Mouse (Mus musculus) c-Kit-positive CD71-positive TER-119-positive erythroid progenitor cells, embryonic 14.5 days (primary cell): ENCODE measurements around the gene Gnai2.

ENCODE experiments used
- DNase-seq: peaks from one replicate; pipeline ENCODE4 v3.0.0-alpha.2; 2013; ENCODE audit warnings: low spot score

Gnai2 gene

GRCm38 (mm10) chr9:107630576-107630975 is 4.6 kb downstream of the Gnai2 start:
- DNase-seq: no peak

DNA sequence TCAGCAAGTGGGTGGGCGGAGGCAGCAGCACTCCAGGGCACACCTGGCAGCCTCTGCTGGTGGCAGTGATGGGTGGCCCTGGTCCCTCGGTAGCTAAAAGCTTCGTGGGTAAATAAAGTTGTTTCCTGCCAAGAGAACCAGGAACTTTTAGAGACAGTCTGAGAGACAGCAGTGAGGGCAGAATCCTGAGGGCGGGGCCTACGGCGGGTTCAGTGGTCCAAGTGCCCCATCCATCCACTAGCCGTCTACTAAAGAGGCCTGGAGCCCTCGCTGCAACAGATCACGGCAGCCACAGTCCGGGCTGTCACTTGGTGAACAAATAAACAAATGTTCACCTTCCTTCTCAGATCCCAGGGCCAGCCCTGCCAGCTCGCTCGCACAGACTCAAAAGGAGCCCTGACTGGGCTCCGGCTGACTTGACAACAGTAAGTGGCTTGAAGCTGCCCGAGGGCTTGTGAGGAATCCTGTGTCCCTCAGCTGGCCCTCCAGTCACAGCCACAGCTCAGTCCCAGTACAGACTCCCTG is 5.2 kb downstream of the Gnai2 start:
- no peak for DNase-seq

GRCm38 (mm10) chr9:107629411-107629730 is 5.8 kb downstream of the Gnai2 start:
- no peak for DNase-seq

DNA sequence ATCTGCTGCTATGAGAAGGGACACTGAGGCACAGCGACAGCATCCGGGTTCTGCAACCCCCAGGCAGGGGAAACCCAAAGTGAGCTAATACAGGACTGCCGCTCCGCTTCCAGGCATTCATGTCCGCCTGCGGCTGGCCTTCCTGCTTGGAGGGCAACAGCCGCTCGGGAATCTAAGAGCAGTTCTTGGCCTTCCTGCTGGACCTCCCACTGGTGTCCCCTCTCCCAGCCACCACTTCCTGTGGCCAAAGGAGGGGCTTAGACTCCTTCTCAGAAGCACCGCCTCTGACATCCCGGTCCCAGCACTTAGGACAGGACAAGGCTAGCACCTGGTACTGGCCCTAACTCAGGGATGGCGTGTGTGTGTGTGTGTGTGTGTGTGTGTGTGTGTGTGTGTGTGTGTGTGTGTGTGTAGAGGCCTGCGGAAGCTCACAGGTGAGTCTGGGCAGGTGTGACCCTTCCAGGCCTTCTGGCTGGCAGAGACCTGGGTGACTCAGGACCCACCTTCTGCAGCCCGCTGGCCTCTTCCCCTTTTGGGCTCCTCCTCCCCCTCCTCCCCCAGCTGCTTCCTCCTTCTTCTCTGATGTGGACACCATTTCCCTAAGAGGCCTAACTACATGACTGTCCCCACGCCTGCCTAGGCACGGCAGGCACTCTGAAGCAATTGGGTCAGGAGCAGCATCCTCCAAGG is 6.3 kb downstream of the Gnai2 start:
- DNase-seq: no peak

DNA sequence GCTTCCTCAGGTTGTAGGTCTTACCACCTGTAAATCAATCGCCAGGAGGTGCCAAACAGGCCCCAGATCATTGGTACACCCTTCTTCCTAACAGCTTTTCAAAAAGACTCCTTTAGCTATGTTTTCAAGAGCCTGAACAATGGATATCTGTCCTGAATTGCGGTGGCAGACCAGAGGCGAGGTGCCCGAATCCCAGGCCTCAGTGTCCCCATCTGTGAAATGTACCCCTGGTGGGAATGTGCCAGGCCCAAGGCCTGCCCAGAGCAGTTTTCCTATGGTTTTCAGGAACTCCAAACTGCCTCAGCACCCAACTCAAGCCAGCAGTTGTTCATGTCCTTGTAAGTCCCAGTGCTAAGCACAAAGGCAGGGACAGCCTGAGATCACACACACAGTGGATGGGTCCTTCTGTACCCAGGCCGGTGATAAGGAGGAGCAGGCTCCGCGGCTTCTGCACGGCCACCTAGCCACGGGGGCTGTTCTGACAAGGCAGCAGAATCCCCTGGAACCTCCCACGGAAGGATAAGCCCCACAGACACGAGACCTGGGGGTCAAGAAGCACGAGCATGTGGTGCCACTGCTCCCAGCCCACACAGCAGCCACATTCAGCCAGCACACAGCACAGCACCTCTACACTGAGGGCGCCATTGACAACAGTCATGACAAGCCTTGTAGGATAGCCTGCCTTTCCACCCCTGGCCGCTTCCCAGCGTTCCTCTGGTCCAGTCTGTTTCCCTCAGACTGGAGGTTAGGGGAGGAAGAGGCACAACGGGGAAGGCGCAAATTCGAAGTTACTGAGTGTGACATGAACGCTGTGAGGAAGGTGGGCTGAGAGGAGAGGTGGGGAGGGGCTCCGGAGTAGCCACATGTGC is 7.5 kb downstream of the Gnai2 start:
- no peak for DNase-seq

GRCm38 (mm10) chr9:107626844-107627277 is 8.3 kb downstream of the Gnai2 start:
- no peak for DNase-seq

- no peak for DNase-seq
Measured at GRCm38 (mm10) chr9:107626158-107626843, 8.9 kb downstream of the Gnai2 start.

DNA sequence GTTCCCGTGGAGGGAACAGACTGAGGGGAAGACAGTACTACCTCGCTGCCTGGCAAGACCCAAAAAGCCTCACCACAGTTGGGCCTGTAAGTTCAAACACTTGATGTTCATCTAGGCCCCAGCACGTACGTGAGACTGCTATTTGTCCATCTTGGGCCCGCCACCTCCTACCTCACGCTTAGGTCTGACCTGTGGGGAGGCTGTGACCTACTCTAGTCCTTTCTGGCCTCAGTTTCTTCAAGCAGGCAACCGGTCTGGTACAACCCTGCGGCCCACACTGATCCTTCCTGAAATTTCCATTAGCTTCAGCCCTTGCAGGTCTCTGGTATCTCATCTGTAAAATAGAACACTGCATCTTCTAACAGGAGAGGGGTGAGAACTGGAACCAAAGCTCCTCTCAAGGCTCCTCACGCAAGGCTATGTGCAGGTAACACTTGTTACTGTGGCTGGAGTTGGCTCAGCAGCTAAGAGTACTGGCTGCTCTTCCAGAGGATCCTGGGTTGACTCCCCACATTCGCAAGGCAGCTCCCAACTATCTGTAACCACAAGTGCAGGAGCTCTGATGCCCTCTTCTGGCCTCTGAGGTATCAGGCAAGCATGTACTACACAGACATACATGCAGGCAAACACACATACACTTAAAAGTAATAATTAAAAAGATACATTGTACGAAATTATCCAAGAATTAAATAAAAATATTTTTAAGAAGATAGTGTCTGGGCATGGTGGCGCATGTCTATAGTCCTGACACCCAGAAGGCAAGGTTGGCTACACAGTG is 9.6 kb downstream of the Gnai2 start:
- DNase-seq: no peak

DNA sequence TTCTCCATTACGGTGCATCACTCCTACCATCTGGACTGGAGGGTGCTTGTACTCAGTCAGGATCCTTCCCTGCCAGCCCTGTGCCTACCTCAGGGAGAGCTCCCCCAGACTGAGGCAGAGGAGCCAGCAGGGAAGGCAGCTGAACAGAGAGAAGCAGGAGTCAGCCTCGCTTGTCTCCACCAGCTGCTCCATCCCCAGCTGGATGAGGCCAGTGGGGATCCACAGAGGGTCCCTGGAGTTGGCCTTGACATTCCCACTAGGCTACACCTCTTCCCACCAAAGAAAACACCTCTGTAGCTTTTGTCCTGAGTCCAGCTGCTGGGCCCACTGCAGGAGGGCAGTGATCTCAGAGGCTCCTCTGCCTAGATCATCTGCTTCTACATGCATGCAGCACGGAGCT is 10.2 kb downstream of the Gnai2 start:
- DNase-seq: no peak

DNA sequence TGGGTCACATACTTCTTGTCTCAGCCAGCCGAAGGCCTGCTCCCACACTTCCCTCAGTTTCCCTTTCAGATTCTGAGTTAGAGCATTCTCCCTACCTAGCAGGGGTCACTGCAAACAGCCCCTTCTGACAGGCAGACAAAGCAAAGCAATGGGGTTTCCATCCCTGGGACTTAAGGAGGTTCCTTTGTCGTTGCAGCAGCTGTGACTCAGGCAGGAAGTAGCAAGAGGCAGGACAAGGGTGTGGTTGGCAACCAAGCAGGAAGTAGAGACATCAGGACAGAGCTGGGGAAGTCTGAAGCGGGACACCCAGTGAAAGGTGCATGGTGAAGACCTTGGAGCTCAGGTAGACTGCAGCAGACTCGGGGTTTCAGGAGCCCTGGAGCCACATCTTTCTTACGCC is 10.6 kb downstream of the Gnai2 start:
- no peak for DNase-seq

- DNase-seq: no peak
Measured at GRCm38 (mm10) chr9:107620954-107621353, 14.2 kb downstream of the Gnai2 start.

DNA sequence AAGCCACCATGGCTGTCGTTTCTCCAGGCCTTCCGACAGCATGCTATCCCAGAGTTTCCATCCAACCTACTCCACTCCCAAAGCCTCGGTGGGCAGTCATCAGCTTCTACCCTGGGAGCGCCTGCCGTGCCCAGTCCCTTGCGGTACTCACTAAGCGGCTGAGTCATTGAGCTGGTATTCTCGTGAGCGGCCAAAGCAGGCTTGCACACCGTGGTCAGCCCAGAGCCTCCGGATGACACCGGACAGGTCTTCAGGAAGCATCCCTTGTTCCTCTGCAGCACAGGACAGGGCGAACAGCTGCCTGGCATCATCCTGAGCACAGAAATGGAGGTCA is 15.7 kb downstream of the Gnai2 start:
- DNase-seq: no peak

DNA sequence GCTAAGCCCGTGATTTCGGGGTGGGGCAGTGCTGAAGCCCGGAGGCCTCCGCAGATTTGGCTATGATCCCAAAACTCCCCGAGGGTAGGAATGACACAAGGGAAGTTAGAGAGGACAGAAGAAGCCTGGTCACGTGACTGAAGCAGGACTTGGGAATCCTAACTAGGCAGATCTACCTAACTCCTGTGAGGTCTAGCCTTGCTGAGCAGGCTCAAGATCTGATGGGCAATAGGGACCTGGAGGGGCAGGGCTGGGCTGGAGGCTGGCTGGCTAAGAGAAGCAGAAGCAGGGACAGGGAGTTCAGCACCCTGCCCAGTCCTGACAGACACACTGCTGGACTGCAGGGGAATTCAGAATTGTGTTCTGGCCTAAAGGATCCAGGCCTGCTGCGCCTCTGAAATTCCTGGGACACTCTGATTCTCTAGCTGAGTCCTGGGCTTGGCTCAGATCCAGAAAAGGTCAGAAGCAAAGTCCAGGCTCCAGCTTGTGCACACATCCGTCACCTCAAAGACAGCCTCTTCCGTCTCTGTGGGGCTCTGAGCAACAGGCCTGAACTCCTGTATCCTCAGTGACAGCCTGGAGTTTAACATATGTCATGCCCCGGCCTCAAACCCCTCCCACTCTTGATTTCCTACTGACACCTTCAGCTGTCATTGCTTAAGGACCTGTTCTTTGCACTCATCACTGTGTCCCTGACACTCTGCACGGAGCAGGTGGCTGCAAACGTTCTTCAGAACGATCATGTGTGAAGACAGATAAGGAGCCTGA is 16.2 kb downstream of the Gnai2 start:
- DNase-seq: no peak

DNA sequence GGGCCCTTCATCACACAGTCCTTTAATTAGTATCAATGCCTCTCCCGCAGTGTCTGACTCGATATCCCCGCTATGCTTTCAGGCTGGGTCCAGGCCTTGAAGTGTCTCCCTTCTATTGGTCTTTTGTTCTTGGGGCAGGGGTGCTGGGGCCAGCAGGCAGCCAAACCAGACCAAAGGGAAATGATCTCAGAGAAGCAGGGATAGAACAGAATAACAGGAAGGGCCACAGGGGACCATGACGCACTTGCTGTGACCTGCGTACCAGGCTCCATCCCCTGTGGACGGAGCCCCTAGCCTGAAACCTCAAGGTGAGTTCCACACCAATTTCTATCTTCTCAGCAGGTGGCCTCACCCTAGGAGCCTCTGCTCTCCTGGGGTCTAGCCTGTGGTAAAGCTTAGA is 17.1 kb downstream of the Gnai2 start:
- DNase-seq: no peak

- DNase-seq: no peak
Measured at GRCm38 (mm10) chr9:107617461-107617860, 17.7 kb downstream of the Gnai2 start.

GRCm38 (mm10) chr9:107615035-107615434 is 20.1 kb downstream of the Gnai2 start:
- no peak for DNase-seq

- no peak for DNase-seq
Measured at GRCm38 (mm10) chr9:107612945-107613569, 22.1 kb downstream of the Gnai2 start.

GRCm38 (mm10) chr9:107612191-107612944 is 22.8 kb downstream of the Gnai2 start:
- peak; percentile 94 for DNase-seq

DNA sequence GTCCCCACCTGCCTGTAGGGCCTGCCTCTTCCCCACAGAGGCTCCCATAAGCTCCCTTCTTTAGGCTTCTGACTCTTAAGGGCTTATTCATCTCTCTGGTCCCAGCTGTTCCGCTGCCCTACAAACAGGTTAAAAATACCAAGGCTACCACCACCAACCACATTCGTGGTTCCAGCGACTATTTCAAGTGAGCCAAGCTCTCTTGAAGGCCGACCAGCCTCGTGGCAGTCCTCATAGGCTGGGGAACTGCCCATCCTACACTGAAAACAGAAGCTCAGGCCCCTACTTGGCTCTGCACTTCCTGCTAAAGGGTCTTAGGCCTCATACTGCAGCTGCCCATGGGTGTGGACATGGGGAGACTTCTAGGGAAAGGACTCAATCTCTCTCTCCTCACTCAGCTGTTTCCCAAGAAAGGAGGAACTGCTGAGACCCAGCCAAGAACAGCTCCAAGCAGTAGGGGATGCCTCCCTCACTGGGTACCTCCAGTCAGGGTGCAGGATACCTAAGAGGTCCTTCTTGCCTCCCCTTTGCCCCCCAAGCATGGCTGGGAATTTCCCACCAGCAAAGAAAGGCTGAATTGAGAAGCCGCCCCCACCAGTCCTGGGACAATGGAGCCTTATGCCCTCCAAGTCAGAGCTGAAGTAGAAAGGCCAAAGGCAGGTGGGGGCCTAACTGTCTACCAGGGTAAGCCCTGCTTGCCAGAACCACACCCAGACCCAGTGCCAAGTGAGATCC is 23.5 kb downstream of the Gnai2 start:
- no peak for DNase-seq
